Mouse (Mus musculus) gonadal fat pad, adult 2 months (tissue): ENCODE data around the gene Slc31a1. TPM values are rescaled to one million over a fixed set of nuclear protein-coding genes. Genes with fewer than 3 reads are reported as not detected.

Experiments
- DNase-seq: peaks from one replicate; pipeline ENCODE4 v3.0.0-alpha.2; 2012; ENCODE audit warnings: low read depth
- polyA plus RNA-seq: library from polyadenylated mRNA; depleted of rRNA; stranded (reverse); fragments of >200 nt; gene quantifications from 2 replicates; pipeline ENCODE4 v1.2.3, GENCODE M21; 2012; rRNA removed

The Slc31a1 gene
- 57.4 and 60.7 TPM in 2 replicates for polyA plus RNA-seq

GRCm38 (mm10) chr4:62360088-62360804 is at the start of gene Slc31a1, which contains the start of gene Fkbp15:
Gene Slc31a1, plus strand, starts transcription at chr4:62360727.
Gene Fkbp15, minus strand, starts transcription at chr4:62360548.
- DNase-seq: peak; percentile 83

- DNase-seq: no peak
Observed at GRCm38 (mm10) chr4:62312821-62313220, 47.7 kb upstream of the Slc31a1 start.

GRCm38 (mm10) chr4:62313641-62314211 is 46.8 kb upstream of the Slc31a1 start:
- DNase-seq: no peak

- no peak for DNase-seq
Observed at GRCm38 (mm10) chr4:62314516-62314915, 46.0 kb upstream of the Slc31a1 start.

- no peak for DNase-seq
Observed at GRCm38 (mm10) chr4:62316456-62316855, 44.1 kb upstream of the Slc31a1 start.

- DNase-seq: no peak
Observed at GRCm38 (mm10) chr4:62318294-62318693, 42.2 kb upstream of the Slc31a1 start.

GRCm38 (mm10) chr4:62322684-62323083 is 37.8 kb upstream of the Slc31a1 start:
- DNase-seq: no peak

GRCm38 (mm10) chr4:62326111-62326510 is 34.4 kb upstream of the Slc31a1 start:
- DNase-seq: peak; percentile 79

GRCm38 (mm10) chr4:62328941-62329660 is 31.4 kb upstream of the Slc31a1 start:
- DNase-seq: no peak

- no peak for DNase-seq
Observed at GRCm38 (mm10) chr4:62331977-62332376, 28.6 kb upstream of the Slc31a1 start.

- no peak for DNase-seq
Observed at GRCm38 (mm10) chr4:62338536-62338935, 22.0 kb upstream of the Slc31a1 start.

GRCm38 (mm10) chr4:62344000-62344399 is 16.5 kb upstream of the Slc31a1 start:
- no peak for DNase-seq

- DNase-seq: no peak
Observed at GRCm38 (mm10) chr4:62345827-62346226, 14.7 kb upstream of the Slc31a1 start.

GRCm38 (mm10) chr4:62347605-62348328 is 12.8 kb upstream of the Slc31a1 start:
- no peak for DNase-seq

- no peak for DNase-seq
Observed at GRCm38 (mm10) chr4:62348329-62348705, 12.2 kb upstream of the Slc31a1 start.

GRCm38 (mm10) chr4:62349371-62349770 is 11.2 kb upstream of the Slc31a1 start:
- DNase-seq: no peak

- DNase-seq: no peak
Observed at GRCm38 (mm10) chr4:62357631-62358148, 2.8 kb upstream of the Slc31a1 start.

- no peak for DNase-seq
Observed at GRCm38 (mm10) chr4:62359256-62359775, 1.2 kb upstream of the Slc31a1 start.

- no peak for DNase-seq
Observed at GRCm38 (mm10) chr4:62360805-62361455, 403 bp downstream of the Slc31a1 start.

- no peak for DNase-seq
Observed at GRCm38 (mm10) chr4:62361571-62361970, 1.0 kb downstream of the Slc31a1 start.

- DNase-seq: no peak
Observed at GRCm38 (mm10) chr4:62361997-62362396, 1.5 kb downstream of the Slc31a1 start.
